Mouse (Mus musculus) regulatory T cell (primary cell): ENCODE data around the gene Bhmt2.

ENCODE experiments used
- in situ Hi-C: fragments of 300-600 bp; cut with MboI, MseI; formaldehyde crosslinking; loops from one replicate; pipeline ENCODE4 v1.15.1; 2025; ENCODE audit warnings: high pct_unique_total_duplicates

Gene Bhmt2

GRCm38 (mm10) chr13:93639636-93640035 lies 34.5 kb downstream of the Bhmt2 start:
- in situ Hi-C loops, result no loop called here

DNA sequence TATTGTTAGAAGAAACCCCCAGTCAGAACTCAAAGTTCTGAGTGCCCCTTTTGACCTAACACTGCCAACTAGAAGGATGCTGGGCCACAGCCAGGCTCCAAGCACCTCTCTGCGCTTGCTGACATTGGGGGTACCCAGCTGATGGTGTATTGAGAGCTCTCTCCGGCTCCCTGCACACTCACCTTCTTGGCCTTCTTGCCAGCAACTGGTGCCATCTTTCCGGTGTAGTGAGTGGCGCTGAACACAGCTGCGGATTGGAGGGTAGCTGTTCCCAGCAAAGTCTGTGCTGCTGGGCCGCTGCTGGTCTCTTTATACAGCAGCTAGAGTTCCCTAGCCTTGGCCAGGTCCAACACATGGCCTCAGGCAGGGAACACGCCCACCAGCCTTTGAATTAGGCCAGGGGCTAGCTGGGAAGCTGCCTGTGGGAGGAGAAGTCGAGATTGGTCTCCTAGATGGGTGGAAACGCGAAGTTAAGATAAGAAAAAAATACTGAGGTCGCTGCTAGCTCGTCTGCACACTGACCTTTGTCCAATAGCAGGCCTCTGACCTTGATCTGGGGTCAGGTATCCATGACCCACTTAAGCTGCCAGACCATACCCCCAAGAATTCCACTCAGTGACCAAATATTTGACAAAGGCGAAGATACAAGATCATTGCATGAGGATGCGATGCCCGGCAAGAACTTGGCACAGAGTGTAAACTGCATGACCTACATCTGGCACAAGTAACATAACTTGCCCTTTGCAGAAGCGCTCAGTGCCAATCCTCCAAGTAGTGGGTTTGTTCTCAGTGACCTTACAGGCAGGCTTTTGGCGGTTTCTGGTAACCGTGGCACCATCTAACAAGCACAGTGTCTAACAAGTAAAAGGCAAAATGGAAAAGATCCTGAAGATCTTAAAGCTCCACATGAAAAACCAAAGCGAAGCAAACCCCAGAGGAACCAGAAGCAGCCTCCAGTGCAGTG lies 36.5 kb downstream of the Bhmt2 start, which contains the start of gene Bhmt:
Bhmt (minus strand) TSS at position 680 of the 964 bp plus-strand sequence.
- in situ Hi-C loops, result no loop called here

GRCm38 (mm10) chr13:93636561-93636960 lies 37.5 kb downstream of the Bhmt2 start:
- in situ Hi-C loops, result no loop called here

DNA sequence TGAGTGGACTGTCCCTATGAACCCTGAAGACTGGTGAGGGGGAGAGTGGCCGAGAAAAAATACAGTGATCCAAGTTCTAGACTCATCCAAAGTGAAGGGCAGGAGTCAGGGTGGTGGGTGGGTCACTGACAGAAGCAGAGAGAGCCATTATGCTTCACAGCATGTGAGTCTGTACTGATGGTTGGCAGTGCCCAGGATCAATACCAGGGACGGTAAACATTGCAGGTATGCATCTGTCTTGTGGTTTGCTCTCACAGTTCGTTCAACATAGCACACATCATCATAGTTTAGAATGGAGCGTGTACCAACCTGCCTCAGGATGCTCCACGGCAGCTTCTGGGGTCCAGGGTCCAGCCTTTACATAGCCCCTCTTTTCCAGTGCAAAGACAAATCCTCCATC lies 41.2 kb downstream of the Bhmt2 start:
- in situ Hi-C loops, result no loop called here

DNA sequence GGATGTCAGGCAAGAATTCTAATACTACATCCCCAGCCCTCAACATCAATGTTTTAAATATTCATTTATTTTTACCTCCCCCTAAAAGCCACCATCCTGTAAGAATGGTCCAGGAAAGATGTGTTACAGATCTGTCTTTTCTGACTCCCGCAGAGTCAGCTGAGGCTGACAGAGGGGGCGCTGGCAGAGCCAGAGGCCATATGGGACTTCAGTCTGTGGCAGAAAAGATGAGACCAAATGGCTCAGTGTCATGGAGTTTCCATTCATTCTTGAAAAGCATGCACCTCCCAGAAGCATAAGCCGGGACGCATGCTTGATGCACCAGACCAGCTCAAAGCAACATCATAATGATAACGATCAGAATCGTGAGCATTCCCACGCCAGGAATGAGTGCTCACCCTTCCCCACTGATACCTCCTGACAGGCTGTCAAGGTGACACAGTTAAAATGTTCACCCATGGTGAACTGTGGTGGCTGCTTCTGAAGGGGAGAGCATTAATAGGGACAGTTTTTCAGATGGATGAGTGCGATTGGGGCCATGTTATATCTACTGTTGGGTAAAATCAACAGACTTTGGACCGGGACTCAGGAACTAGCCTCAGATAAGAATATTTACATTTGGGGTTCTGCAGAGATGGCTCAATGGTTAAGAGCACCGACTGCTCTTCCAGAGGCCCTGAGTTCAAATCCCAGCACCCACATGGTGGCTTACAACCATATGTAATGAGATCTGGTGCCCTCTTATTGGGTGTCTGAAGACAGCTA lies 43.0 kb downstream of the Bhmt2 start:
- in situ Hi-C loops, result no loop called here

- in situ Hi-C loops, result no loop called here
Measured at GRCm38 (mm10) chr13:93628861-93629260, 45.2 kb downstream of the Bhmt2 start.

DNA sequence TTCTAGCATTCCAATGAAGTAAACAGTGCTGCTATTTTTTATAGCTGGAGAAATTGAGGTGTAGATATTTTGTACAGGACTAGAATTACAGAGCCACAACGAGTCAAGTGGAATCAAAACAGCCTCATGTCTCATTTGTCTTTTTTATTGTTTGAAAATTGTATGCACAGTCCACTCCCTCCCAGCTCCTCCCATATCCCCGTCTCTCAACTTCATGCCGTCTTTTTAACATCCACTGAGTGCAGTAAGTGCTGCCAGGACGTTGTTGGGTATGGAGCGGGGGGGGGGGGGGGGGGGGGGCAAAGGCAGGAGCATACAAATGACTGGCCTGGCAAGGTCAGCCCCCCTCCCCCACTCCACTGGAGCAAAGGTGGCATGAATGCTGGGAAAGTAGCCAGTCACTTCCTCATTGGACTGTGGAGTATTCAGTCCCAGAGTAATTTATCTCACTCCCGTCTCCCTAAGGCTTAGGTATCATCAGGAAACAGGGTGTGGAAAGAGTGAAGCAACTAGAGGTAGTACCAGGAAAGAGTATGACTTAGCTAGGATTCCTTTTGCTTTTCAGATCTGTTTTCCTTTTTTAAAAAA lies 59.6 kb downstream of the Bhmt2 start:
- in situ Hi-C loops, result no loop called here

DNA sequence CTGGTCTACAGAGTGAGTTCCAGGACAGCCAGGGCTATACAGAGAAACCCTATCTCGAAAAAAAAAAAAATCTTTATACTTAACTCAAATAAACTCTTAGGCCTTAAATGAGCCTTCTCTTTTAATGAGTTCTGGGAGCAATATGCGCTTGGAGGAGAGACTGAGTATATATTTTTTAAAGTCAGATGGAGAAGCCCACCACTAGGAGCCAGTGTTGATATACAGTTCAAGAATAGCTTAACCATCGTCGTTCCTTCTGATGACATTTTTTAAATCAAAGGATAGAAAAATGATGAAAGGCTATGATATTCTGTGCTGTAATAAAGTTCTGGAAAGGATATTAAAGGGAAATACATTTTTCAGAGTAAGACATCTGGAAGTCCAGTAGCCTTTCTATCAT lies 60.3 kb downstream of the Bhmt2 start:
- in situ Hi-C loops, result no loop called here

DNA sequence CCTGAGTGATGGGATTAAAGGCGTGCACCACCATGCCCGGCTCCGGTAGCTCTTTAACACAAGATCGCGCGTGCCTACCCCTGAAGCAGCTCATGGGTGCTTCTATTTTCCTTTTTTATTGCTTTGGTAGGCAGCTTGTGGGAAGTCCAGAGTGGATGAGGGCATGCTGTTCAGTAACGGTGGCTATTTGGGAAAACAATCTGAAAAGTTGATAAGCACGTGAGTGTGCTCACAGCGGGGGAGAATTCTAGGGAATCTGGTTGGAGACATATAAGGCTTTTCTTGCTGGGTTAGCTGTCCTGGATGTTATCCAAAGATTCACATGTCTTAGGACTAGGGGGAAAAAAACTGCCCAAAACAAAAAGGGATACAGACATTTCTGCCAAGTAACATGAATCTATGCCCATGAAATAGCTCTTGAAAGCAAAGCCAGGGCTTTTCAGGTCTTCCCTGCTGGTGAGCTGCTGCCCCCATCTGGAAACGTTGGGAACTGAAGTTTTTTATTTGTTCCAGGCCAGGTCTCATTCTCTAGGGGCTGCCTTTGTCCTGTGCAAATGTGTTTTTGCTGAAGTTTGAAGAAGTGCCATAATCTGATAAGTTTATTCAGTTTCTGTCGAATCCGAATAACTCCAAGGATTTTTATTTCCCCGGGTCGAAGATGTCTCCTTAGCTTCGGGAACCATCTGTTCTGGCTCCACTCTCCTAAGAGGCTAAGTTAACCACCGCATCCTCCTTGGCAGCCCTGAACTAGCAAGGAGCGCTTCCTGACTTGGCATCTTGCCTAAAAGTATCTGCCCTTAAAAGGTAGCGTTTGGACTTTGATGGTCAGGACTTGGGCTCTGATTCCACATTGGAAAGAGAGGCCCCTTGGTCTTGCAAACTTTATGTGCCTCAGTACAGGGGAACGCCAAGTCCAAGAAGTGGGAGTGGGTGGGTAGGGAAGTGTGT lies 61.2 kb downstream of the Bhmt2 start:
- in situ Hi-C loops, result no loop called here

- in situ Hi-C loops, result loop anchor here (5.0 kb wide), 1 partner anchor 41 kb away; no protein-coding TSS in a partner anchor
Measured at GRCm38 (mm10) chr13:93608476-93608875, 65.6 kb downstream of the Bhmt2 start.

- in situ Hi-C loops, result loop anchor here (5.0 kb wide), 1 partner anchor 40 kb away; no protein-coding TSS in a partner anchor
Measured at GRCm38 (mm10) chr13:93607701-93608100, 66.4 kb downstream of the Bhmt2 start.

- in situ Hi-C loops, result loop anchor here (5.0 kb wide), 1 partner anchor 40 kb away; no protein-coding TSS in a partner anchor
Measured at GRCm38 (mm10) chr13:93606868-93607578, 67.1 kb downstream of the Bhmt2 start.
